Mouse (Mus musculus): ENCODE measurements around the gene P2rx2. TPM values are rescaled to one million over a fixed set of nuclear protein-coding genes. Genes with fewer than 3 reads are reported as not detected.

P2rx2 gene
- polyA plus RNA-seq, 1 experiment from 2014 or later, result not detected

DNA sequence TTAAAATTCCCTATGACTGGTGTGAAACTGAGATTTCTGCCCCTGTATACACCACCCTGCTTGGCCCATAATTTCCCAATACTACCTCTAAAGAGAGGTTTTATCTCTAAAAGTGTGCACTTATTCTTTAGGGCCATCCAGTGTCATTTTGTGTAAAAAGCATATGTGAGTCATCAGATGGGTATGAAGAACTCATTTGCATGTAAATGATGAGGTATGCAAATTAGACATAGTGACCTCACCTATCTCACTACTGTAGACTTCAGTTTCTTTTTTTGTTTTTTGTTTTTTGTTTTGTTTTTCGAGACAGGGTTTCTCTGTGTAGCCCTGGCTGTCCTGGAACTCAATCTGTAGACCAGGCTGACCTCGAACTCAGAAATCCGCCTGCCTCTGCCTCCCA, 29.9 kb downstream of the P2rx2 start:
- DNase-seq (no peak), ATAC-seq (ENCODE audit: low read depth) (no peak)
- Histone ChIP-seq H3K27ac (no peak overlapping the region), H3K9me3 (replicated peaks) (no peaks in the 10 kb centered on the region), H3K4me1 (replicated peaks) (no peaks in the 10 kb centered on the region), H3K9ac (no peak overlapping the region), H3K4me2 (no peak overlapping the region), H3K27me3 (no peaks in the 10 kb centered on the region), H3K36me3 (peaks cover 83% of the 10 kb centered on the region), H3K4me3 (replicated peaks) (no peak overlapping the region)
- WGBS (ENCODE audit: insufficient replicate concordance), result 83% methylated on average over 3 of the region's 3 CpGs

DNA sequence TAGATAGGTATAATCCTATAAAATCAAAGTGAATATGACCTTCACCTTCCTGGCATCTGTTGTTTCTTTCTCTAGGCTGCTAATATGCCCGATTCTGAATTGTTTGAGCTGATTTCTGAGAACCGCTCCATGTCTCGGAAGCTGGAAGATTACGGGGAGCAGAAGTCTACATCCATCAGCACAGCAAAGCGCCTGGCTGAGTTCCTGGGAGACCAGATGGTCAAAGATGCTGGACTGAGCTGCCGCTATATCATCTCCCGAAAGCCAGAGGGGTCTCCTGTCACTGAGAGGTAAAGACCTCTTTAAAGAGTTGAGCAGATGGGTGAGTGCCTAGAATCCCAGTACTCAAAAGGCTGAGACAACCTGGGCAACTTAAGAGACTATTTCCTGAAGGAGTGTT, 34.2 kb downstream of the P2rx2 start:
- DNase-seq (no peak), ATAC-seq (ENCODE audit: low read depth) (no peak)
- Histone ChIP-seq H3K9me3 (replicated peaks) (no peaks in the 10 kb centered on the region), H3K9ac (no peak overlapping the region), H3K4me1 (replicated peaks) (no peaks in the 10 kb centered on the region), H3K27ac (no peak overlapping the region), H3K4me2 (no peak overlapping the region), H3K4me3 (replicated peaks) (no peak overlapping the region), H3K36me3 (peaks cover 97% of the 10 kb centered on the region), H3K27me3 (no peaks in the 10 kb centered on the region)
- 89% methylated on average over 7 of the region's 7 CpGs for WGBS (ENCODE audit: insufficient replicate concordance)

DNA sequence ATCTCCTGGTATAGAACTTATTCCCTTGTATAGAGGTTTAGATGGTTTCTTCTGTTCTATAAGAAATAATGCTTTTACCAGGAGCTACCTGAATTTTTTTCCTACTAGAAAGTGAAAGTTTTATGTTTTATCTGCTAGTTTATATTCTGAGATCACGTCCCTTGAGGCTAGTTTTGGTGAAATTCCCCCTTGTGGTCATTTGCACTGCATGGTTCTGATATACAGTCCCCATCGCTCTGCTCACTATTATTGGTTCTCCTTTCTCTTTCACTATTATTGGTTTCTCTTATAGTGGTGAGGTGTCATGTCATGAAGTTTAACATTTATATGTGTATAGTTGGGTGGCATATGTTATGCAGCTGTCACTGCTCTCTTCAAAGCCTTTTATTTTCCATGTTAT, 42.4 kb downstream of the P2rx2 start:
- Histone ChIP-seq H3K4me2 (no peak overlapping the region), H3K9me3 (replicated peaks) (no peaks in the 10 kb centered on the region), H3K4me3 (replicated peaks) (no peak overlapping the region), H3K27me3 (no peaks in the 10 kb centered on the region), H3K9ac (no peak overlapping the region), H3K4me1 (replicated peaks) (no peaks in the 10 kb centered on the region), H3K36me3 (peaks cover 98% of the 10 kb centered on the region), H3K27ac (no peak overlapping the region)
- DNase-seq (no peak), ATAC-seq (ENCODE audit: low read depth) (no peak)
- WGBS (ENCODE audit: insufficient replicate concordance), result 68% methylated on average over 2 of the region's 2 CpGs

DNA sequence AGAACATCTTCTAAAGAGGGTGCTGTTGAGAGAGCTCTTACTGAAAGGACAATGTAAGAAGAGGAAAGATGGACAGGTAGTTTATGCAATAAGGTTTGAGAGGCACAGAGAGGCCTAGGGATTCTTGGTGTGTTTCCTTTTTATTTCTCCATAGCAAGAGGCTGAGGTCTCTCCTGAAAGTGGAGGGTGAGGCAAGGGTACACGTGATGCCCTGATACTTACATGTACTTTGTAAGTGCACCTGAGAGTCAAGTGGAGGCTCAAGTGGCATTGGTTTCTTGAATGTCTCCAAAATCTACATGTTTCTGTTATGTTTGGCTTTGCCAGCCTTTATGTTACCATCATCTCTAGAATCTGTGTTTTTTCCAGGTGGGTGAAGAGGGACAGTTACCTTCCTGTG, 46.4 kb downstream of the P2rx2 start:
- Histone ChIP-seq H3K36me3 (peaks cover 95% of the 10 kb centered on the region), H3K9me3 (replicated peaks) (no peaks in the 10 kb centered on the region), H3K9ac (no peak overlapping the region), H3K4me3 (replicated peaks) (no peak overlapping the region), H3K27me3 (no peaks in the 10 kb centered on the region), H3K27ac (no peak overlapping the region), H3K4me1 (replicated peaks) (peaks cover 4% of the 10 kb centered on the region), H3K4me2 (no peak overlapping the region)
- ATAC-seq (ENCODE audit: low read depth) (no peak), DNase-seq (no peak)
- WGBS (ENCODE audit: insufficient replicate concordance), result 83% methylated on average over 1 of the region's 1 CpGs

DNA sequence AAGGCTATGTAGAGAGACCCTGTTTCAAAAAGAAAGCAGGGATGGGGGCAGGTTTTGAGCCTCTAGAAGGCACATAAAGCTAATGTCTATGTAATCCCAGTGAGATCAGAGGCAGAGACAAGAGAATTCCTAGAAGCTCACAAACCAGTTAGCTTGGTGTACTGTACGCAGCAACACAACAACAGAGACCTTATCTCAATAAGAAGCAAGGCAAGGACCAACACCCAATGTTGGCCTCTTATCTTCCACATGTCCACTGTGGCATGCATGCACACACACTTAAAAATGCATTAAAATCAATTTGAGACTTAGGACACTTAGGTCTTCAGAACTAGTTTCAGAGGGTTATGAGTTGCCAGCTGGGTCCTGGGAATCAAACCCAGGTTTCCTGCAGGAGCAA, 51.4 kb downstream of the P2rx2 start:
- DNase-seq (no peak), ATAC-seq (ENCODE audit: low read depth) (peak; percentile 70)
- Histone ChIP-seq H3K9me3 (replicated peaks) (no peaks in the 10 kb centered on the region), H3K4me2 (no peak overlapping the region), H3K36me3 (peaks cover 75% of the 10 kb centered on the region), H3K27me3 (no peaks in the 10 kb centered on the region), H3K4me3 (replicated peaks) (no peak overlapping the region), H3K27ac (0 out of 2 replicates have a peak overlapping the region, but pooled peaks have one; percentile 19), H3K4me1 (replicated peaks) (peaks cover 32% of the 10 kb centered on the region), H3K9ac (no peak overlapping the region)
- WGBS (ENCODE audit: insufficient replicate concordance), result 26% methylated on average over 1 of the region's 1 CpGs

Other genes with a start within 250 kb of the P2rx2 start
- 1.1 and 1.6 TPM in 2 replicates for gene Gm35315, start 248.8 kb downstream of the P2rx2 start, polyA plus RNA-seq (2015; fragmentation: Nextera tagmentation; extraction: Ambion mirVana)
- gene Plcxd1, start 243.2 kb downstream of the P2rx2 start, polyA plus RNA-seq (2015; fragmentation: Nextera tagmentation; extraction: Ambion mirVana), result 0.25 and 0.36 TPM in 2 replicates
- 9.5 and 10.0 TPM in 2 replicates for gene Gtpbp6, start 235.0 kb downstream of the P2rx2 start, polyA plus RNA-seq (2015; fragmentation: Nextera tagmentation; extraction: Ambion mirVana)
- gene Zfp605, start 233.1 kb downstream of the P2rx2 start, polyA plus RNA-seq (2015; fragmentation: Nextera tagmentation; extraction: Ambion mirVana), result 1.3 and 1.7 TPM in 2 replicates
- 22.2 and 26.1 TPM in 2 replicates for gene Chfr, start 207.4 kb downstream of the P2rx2 start, polyA plus RNA-seq (2015; fragmentation: Nextera tagmentation; extraction: Ambion mirVana)
- 6.7 and 7.9 TPM in 2 replicates for gene Golga3, start 166.5 kb downstream of the P2rx2 start, polyA plus RNA-seq (2015; fragmentation: Nextera tagmentation; extraction: Ambion mirVana)
- gene Ankle2, start 112.2 kb downstream of the P2rx2 start, polyA plus RNA-seq (2015; fragmentation: Nextera tagmentation; extraction: Ambion mirVana), result 13.5 and 15.9 TPM in 2 replicates
- 37.4 and 39.7 TPM in 2 replicates for gene Pgam5, start 73.3 kb downstream of the P2rx2 start, polyA plus RNA-seq (2015; fragmentation: Nextera tagmentation; extraction: Ambion mirVana)
- gene Pxmp2, start 57.0 kb downstream of the P2rx2 start, polyA plus RNA-seq (2015; fragmentation: Nextera tagmentation; extraction: Ambion mirVana), result 34.1 and 34.3 TPM in 2 replicates
- 20.6 and 21.8 TPM in 2 replicates for gene Pole, start 56.9 kb downstream of the P2rx2 start, polyA plus RNA-seq (2015; fragmentation: Nextera tagmentation; extraction: Ambion mirVana)
- not detected in 2 replicates for gene Lrcol1, start 1.5 kb upstream of the P2rx2 start, polyA plus RNA-seq (2015; fragmentation: Nextera tagmentation; extraction: Ambion mirVana)
- gene Fbrsl1, start 105.3 kb upstream of the P2rx2 start, polyA plus RNA-seq (2015; fragmentation: Nextera tagmentation; extraction: Ambion mirVana), result 3.3 and 3.7 TPM in 2 replicates
- gene Galnt9, start 201.1 kb upstream of the P2rx2 start, polyA plus RNA-seq (2015; fragmentation: Nextera tagmentation; extraction: Ambion mirVana), result not detected in 2 replicates